In the genomic region with DNA sequence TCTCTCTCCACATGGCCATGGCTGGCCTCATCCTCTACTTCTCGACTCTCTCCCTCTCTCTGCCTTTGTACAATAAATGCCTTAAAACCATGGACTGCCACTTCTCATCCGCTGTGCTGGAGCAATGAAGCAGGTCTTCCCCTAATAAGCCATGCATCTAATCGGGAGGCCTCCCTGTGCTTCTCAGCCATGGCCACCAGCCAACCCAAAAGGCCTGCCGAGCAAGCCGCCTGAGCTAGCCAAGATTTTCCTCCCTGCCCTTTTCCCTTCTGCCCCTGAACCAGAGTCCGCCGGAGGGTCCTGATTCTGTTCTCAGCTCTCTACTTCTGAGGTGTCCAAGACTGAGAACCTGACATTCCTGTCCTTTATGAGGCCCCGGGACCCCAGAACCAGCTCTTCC, we compare ENCODE assay signal across 27 mouse cellular contexts.
DNase-seq lines count a peak whose midpoint lies in the region; ATAC-seq lines count a peak whose summit lies in the region.
"Had no signal": no experiment of that assay in that cellular context is flagged by ENCODE, and none has a peak within 500 bp of the region (broad histone marks: within the 10 kb centered on the region; RNA-seq: fewer than 3 reads in every experiment).

No protein-coding gene starts in this region.

- H3K4me3 ChIP-seq in forebrain, embryonic 13.5 days: no peak overlapping the region
- H3K4me3 ChIP-seq: erythroblast, embryonic 14.5 days; heart, adult 2 months; heart, embryonic 12.5 days; hindbrain, embryonic 15.5 days; intestine, embryonic 15.5 days; left cerebral cortex, adult 2 months; limb, embryonic 13.5 days; neural tube, embryonic 13.5 days had no signal

- H3K36me3 ChIP-seq in forebrain, embryonic 13.5 days (ENCODE audit: poor library complexity, severe bottlenecking): no peaks in the 10 kb centered on the region
- H3K36me3 ChIP-seq: heart, embryonic 12.5 days; hindbrain, embryonic 15.5 days; intestine, embryonic 15.5 days; limb, embryonic 13.5 days; neural tube, embryonic 13.5 days had no signal

- H3K27ac ChIP-seq in forebrain, embryonic 13.5 days: no peak overlapping the region
- H3K27ac ChIP-seq: heart, adult 2 months; hindbrain, embryonic 15.5 days; intestine, embryonic 15.5 days; left cerebral cortex, adult 2 months; limb, embryonic 13.5 days; neural tube, embryonic 13.5 days had no signal

- H3K9ac ChIP-seq in forebrain, embryonic 13.5 days: no peak overlapping the region
- H3K9ac ChIP-seq: forebrain, postnatal 0 days; heart, embryonic 12.5 days; hindbrain, embryonic 15.5 days; intestine, embryonic 15.5 days; limb, embryonic 13.5 days; neural tube, embryonic 13.5 days had no signal

- no peaks in the 10 kb centered on the region for H3K9me3 ChIP-seq in forebrain, embryonic 13.5 days (replicated peaks)
- H3K9me3 ChIP-seq: heart, embryonic 12.5 days; hindbrain, embryonic 15.5 days; intestine, embryonic 15.5 days; limb, embryonic 13.5 days; neural tube, embryonic 13.5 days had no signal

- H3K4me2 ChIP-seq in forebrain, embryonic 13.5 days: no peak overlapping the region
- H3K4me2 ChIP-seq: heart, embryonic 12.5 days; hindbrain, embryonic 15.5 days; intestine, embryonic 15.5 days; limb, embryonic 13.5 days; liver, embryonic 11.5 days; midbrain, embryonic 11.5 days; neural tube, embryonic 13.5 days had no signal

- 87% methylated on average over 8 of the region's 8 CpGs for WGBS in forebrain, embryonic 13.5 days

- no peaks in the 10 kb centered on the region for H3K27me3 ChIP-seq in forebrain, embryonic 13.5 days
- H3K27me3 ChIP-seq: heart, embryonic 12.5 days; hindbrain, embryonic 15.5 days; intestine, embryonic 15.5 days; limb, embryonic 13.5 days; neural tube, embryonic 13.5 days had no signal

- no peaks in the 10 kb centered on the region for H3K4me1 ChIP-seq in forebrain, embryonic 13.5 days
- H3K4me1 ChIP-seq: heart, embryonic 12.5 days; hindbrain, embryonic 15.5 days; intestine, embryonic 15.5 days; limb, embryonic 13.5 days; neural tube, embryonic 13.5 days had no signal

- no peak for ATAC-seq in forebrain, embryonic 13.5 days
- ATAC-seq: activated CD4-positive, CD25-positive, alpha-beta regulatory T cell, adult 4 months; CD4-positive, CD25-positive, alpha-beta regulatory T cell, adult 4 months; forebrain, postnatal 0 days; intestine, embryonic 15.5 days had no signal

- DNase-seq in cerebellum, postnatal 25 days: peak; percentile 62 to 78
- no peak for DNase-seq in cerebellum, adult 9-10 months
- DNase-seq in kidney, adult 9 months: peak; percentile 15
- no peak for DNase-seq in kidney, adult 11 months
- DNase-seq in right cerebral cortex, postnatal 4 days: peak; percentile 3
- DNase-seq in right cerebral cortex, adult 18-20 months: no peak
- DNase-seq: adrenal gland, adult 2 months; adrenal gland, postnatal 36 days; forebrain, postnatal 0 days; heart, adult 2 months; heart, postnatal 4 days; kidney, postnatal 25 days; lung, postnatal 36 days; thymus, adult 2 months; thymus, postnatal 36 days had no signal

Comparison
In these comparisons a context has a peak if more than half of its experiments do, and no peak if none do; other contexts are left out.
1. DNase-seq: peak in cerebellum, postnatal 25 days (2 of 2), kidney, adult 9 months (single experiment) and right cerebral cortex, postnatal 4 days (single experiment); none in cerebellum, adult 9-10 months (single experiment), kidney, adult 11 months (single experiment) and right cerebral cortex, adult 18-20 months (single experiment).